Mouse (Mus musculus): ENCODE results near the gene 4930550C14Rik. TPM values are rescaled to one million over a fixed set of nuclear protein-coding genes. Genes with fewer than 3 reads are reported as not detected.

4930550C14Rik gene
- polyA plus RNA-seq (2015; fragmentation: Nextera tagmentation; extraction: Ambion mirVana), result 0.84 and 1.3 TPM in 2 replicates

DNA sequence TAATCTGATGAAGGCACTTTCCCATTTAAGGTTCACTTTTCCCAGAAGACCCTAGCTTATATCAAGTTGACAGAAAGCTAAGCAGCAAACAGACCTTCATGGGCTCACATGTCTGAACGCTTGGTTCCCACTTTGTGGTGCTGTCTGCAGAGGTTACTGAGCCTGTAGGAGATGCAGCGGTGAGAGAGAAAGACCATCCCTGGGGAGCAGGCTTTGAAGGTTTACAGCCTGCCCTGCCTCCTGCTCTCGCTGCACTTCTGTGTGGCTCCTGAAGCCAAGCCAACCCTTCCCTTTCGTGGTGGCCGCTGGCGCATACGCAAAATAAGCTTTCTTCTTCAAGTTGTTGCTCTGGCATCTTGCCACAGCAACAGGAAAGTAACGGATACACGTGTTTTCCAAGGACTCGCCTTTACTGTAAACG, at the start of gene 4930550C14Rik:
Gene 4930550C14Rik, plus strand, starts transcription at position 35 of the 421 bp plus-strand sequence.
- Histone ChIP-seq H3K9ac (no peak within 1 kb of the TSS), H3K27ac (peak within 1 kb of the TSS; percentile 70), H3K4me1 (peaks cover 15% of the 10 kb centered on the region), H3K4me2 (peak within 1 kb of the TSS; percentile 45), H3K9me3 (no peaks in the 10 kb centered on the region), H3K36me3 (peaks cover 6% of the 10 kb centered on the region; the same call in 1 of the 2 replicates), H3K4me3 (peak within 1 kb of the TSS; percentile 21), H3K27me3 (no peaks in the 10 kb centered on the region)
- ATAC-seq (ENCODE audit: insufficient number of reproducible peaks, low FRiP score, low TSS enrichment, low read depth), result 0 out of 2 replicates have a peak, but pooled peaks have one; percentile 41
- WGBS, result 7% methylated on average over 11 of the region's 11 CpGs

DNA sequence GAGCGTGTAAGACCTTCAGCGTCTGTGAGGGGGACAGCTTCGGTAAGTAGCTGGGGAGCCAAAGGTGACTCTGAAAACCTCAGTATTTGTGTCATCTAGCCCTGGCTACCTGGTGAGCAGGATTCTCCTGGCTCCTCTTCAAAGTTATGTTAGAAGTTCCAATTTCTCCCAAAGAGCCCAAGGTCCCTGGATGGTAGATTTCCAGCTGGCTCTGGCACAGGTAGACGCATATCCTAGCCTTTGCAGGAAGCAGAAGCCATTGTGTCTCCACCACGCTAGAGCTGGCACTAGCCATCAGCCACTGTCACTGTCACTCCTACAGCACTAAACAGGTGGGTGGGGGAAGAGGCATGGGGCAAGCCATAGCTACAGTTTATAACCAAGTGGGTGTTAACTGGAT, 49.0 kb upstream of the 4930550C14Rik start:
- no peak overlapping the region for H3K9ac ChIP-seq
- H3K27ac ChIP-seq, result no peak overlapping the region
- H3K27me3 ChIP-seq, result no peaks in the 10 kb centered on the region
- ATAC-seq (ENCODE audit: insufficient number of reproducible peaks, low FRiP score, low TSS enrichment, low read depth), result no peak
- H3K9me3 ChIP-seq, result no peaks in the 10 kb centered on the region
- no peaks in the 10 kb centered on the region for H3K4me1 ChIP-seq
- H3K4me2 ChIP-seq, result no peak overlapping the region
- 85% methylated on average over 5 of the region's 5 CpGs for WGBS
- no peaks in the 10 kb centered on the region for H3K36me3 ChIP-seq
- H3K4me3 ChIP-seq, result no peak overlapping the region

DNA sequence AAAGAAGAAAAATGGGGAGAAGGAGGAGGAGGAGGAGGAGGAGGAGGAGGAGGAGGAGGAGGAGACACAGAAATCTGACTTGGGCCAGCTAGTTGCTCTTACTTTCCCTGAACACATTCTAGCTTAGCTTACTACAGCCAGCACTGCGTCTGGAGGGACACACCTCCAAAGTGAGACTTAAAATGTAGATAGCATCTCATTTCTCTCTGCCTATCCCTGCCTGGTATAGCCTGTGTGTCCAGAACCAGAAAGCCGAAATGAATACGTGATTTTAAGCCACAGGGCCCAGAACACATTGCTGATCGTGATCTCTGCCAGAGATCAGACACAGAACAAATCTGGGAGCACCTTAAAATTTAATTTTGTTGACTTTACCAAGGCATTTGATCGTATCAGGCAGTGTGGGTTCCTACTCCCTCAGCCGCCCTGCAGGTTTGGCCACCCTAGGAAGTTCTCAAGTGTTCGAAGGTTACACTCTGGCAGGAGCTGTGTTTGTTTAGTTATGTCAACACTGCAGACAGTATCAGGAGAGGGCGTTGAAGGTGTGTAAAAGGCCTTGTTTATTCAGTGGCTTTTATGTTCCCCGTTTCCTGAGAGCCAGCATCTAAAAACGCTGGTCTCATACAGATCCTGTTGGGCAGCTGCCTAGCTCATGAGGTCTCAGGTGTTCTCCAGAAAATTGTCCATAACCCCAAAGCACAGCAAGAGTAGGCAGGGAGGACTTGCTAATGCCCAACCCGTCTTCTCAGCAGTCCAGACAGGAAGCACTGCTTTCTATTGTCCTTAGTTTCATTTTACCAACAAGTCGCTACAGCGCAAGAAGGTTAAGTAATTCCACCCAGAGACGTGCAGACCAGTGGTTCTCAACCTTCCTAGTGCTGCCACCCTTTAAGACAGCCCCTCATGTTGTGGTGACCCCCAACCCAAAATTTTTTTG, 45.6 kb upstream of the 4930550C14Rik start:
- Histone ChIP-seq H3K9me3 (no peaks in the 10 kb centered on the region), H3K36me3 (no peaks in the 10 kb centered on the region), H3K4me1 (no peaks in the 10 kb centered on the region), H3K27ac (0 out of 2 replicates have a peak overlapping the region, but pooled peaks have one; percentile 28), H3K27me3 (no peaks in the 10 kb centered on the region), H3K4me3 (no peak overlapping the region), H3K4me2 (no peak overlapping the region), H3K9ac (no peak overlapping the region)
- WGBS, result 44% methylated on average over 14 of the region's 14 CpGs
- no peak for ATAC-seq (ENCODE audit: insufficient number of reproducible peaks, low FRiP score, low TSS enrichment, low read depth)

DNA sequence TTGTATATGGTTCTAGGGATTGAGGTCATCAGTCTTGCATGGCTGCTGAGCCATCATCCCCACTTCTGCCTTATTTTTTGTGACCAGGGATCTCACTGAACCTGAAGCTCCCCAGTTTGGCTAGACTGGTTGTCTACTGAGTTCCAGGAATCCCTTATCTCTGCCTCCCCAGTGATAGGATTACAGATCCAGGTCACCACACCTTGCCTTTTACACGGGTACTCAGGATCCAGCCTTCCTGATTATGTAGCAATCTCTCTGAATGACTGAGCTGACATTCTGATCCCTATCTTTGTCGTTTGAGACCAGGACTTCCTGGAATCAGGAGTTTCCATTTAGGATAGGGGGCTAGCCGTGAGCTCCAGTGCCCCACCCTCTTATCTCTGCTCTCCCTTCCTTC, 30.8 kb upstream of the 4930550C14Rik start:
- H3K4me2 ChIP-seq, result no peak overlapping the region
- H3K9ac ChIP-seq, result no peak overlapping the region
- ATAC-seq (ENCODE audit: insufficient number of reproducible peaks, low FRiP score, low TSS enrichment, low read depth), result no peak
- WGBS, result 57% methylated on average over 3 of the region's 3 CpGs
- H3K27me3 ChIP-seq, result no peaks in the 10 kb centered on the region
- no peaks in the 10 kb centered on the region for H3K4me1 ChIP-seq
- H3K9me3 ChIP-seq, result no peaks in the 10 kb centered on the region
- H3K4me3 ChIP-seq, result no peak overlapping the region
- H3K27ac ChIP-seq, result no peak overlapping the region
- H3K36me3 ChIP-seq, result no peaks in the 10 kb centered on the region

DNA sequence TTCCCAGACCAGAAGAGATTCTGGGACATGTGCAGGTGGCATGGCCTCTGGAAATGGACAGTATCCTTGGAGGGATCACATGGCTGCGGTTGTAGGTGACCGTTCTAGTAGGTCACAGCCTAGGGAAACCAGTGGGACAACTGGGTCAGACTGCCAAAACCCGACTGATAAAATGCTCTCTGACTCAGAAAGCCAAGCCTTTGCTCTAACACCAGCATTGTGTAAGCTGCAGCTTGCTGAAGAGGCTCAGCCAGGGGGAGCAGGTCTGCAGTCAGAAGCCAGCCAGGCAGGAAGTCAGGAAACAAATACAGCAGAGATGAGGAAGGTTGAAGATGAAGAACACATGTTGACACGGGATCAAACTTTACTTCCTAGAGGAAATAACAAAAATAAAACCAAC, 26.2 kb upstream of the 4930550C14Rik start:
- Histone ChIP-seq H3K4me1 (no peaks in the 10 kb centered on the region), H3K9me3 (no peaks in the 10 kb centered on the region), H3K36me3 (no peaks in the 10 kb centered on the region), H3K27ac (no peak overlapping the region), H3K4me3 (no peak overlapping the region), H3K4me2 (no peak overlapping the region), H3K27me3 (no peaks in the 10 kb centered on the region), H3K9ac (no peak overlapping the region)
- ATAC-seq (ENCODE audit: insufficient number of reproducible peaks, low FRiP score, low TSS enrichment, low read depth), result no peak
- 64% methylated on average over 4 of the region's 4 CpGs for WGBS

DNA sequence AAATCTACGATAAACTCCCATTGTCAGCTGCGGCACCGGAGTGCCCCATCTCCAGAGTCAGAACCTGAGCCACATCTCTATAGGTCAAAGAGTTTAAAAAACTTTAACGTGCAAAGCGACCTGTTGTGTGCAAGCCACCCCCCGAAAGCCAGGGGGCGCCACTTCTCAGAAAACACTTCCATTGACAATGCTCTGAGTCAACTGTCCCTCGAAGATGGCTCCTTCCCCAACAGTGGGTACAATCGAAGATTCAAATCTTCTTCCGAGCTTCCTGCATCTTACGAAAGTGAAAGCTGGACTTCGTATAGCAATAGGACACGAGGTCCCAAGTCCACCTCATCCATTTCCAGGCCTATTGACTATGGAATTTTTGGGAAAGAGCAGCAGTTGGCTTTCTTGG, 25.3 kb upstream of the 4930550C14Rik start:
- H3K9ac ChIP-seq, result no peak overlapping the region
- 87% methylated on average over 13 of the region's 13 CpGs for WGBS
- H3K27me3 ChIP-seq, result no peaks in the 10 kb centered on the region
- no peak overlapping the region for H3K27ac ChIP-seq
- H3K4me1 ChIP-seq, result no peaks in the 10 kb centered on the region
- H3K4me2 ChIP-seq, result no peak overlapping the region
- H3K9me3 ChIP-seq, result no peaks in the 10 kb centered on the region
- H3K4me3 ChIP-seq, result no peak overlapping the region
- no peak for ATAC-seq (ENCODE audit: insufficient number of reproducible peaks, low FRiP score, low TSS enrichment, low read depth)
- H3K36me3 ChIP-seq, result no peaks in the 10 kb centered on the region

DNA sequence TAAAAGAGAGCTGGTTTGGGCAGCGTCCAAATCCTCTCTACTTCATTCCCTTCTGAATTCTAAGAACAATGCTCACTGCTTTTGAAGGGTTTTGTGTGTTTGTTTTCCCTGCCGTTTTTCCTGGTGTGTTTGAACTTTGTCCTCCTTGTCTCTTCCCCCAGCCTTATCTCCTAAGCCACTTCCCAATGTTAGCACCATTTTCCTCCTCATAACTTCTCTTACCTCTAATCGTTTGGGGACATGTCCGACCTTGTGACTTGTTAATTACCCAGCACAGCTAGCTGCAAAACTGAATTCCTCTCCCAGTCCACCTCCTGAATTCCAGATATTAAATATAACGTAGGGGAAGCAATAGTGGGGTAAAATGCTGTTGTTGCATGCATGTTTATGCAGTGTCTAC, 24.5 kb upstream of the 4930550C14Rik start:
- Histone ChIP-seq H3K4me1 (no peaks in the 10 kb centered on the region), H3K4me2 (no peak overlapping the region), H3K9me3 (no peaks in the 10 kb centered on the region), H3K27ac (no peak overlapping the region), H3K4me3 (no peak overlapping the region), H3K9ac (no peak overlapping the region), H3K27me3 (no peaks in the 10 kb centered on the region), H3K36me3 (no peaks in the 10 kb centered on the region)
- WGBS, result 55% methylated on average over 5 of the region's 5 CpGs
- ATAC-seq (ENCODE audit: insufficient number of reproducible peaks, low FRiP score, low TSS enrichment, low read depth), result no peak

DNA sequence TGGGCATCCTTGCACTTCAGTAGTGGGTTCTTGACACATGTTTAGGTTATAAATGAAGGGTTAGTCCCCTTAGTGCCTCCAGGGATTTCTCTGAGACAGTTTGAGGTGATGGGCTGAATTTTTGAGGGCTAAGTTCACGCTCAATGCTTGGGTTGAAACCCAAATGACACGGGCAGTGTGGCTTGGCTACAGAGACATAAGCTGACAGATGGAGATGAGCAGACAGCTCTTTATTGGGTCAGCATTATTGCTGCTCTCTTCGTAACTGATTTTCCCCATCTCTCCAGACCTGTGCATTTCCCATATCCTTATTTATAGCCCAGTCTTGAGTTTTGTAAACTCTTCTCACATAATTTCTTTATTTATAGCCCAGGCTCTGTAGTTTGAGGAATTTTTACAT, 24.0 kb upstream of the 4930550C14Rik start:
- 78% methylated on average over 3 of the region's 3 CpGs for WGBS
- no peaks in the 10 kb centered on the region for H3K36me3 ChIP-seq
- H3K9me3 ChIP-seq, result no peaks in the 10 kb centered on the region
- H3K9ac ChIP-seq, result no peak overlapping the region
- H3K27me3 ChIP-seq, result no peaks in the 10 kb centered on the region
- H3K4me2 ChIP-seq, result no peak overlapping the region
- H3K4me3 ChIP-seq, result no peak overlapping the region
- H3K27ac ChIP-seq, result no peak overlapping the region
- no peaks in the 10 kb centered on the region for H3K4me1 ChIP-seq
- no peak for ATAC-seq (ENCODE audit: insufficient number of reproducible peaks, low FRiP score, low TSS enrichment, low read depth)

DNA sequence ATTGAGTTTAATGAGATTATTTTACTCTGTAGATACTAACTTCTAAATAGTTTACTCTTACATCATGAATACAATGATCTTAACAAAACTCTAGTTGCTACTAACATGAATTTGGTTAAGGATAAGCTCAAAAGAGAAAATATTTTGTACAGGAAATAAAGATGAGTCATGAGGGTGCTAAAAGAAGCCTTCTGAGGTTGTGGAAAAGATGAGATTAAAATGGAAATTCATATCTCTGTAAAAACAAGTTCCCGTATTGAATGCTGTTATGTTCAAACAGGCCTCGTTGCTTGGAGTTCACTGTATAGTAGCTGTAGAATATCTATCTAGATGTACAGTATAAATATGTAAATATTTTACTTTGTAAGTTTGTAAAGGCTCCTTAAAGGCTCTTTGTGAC, 21.5 kb upstream of the 4930550C14Rik start:
- 83% methylated on average over 2 of the region's 2 CpGs for WGBS
- Histone ChIP-seq H3K4me1 (peaks cover 4% of the 10 kb centered on the region; the same call in 1 of the 2 replicates), H3K4me3 (no peak overlapping the region), H3K27me3 (no peaks in the 10 kb centered on the region), H3K36me3 (no peaks in the 10 kb centered on the region), H3K9me3 (no peaks in the 10 kb centered on the region), H3K4me2 (no peak overlapping the region), H3K27ac (no peak overlapping the region), H3K9ac (no peak overlapping the region)
- ATAC-seq (ENCODE audit: insufficient number of reproducible peaks, low FRiP score, low TSS enrichment, low read depth), result no peak

DNA sequence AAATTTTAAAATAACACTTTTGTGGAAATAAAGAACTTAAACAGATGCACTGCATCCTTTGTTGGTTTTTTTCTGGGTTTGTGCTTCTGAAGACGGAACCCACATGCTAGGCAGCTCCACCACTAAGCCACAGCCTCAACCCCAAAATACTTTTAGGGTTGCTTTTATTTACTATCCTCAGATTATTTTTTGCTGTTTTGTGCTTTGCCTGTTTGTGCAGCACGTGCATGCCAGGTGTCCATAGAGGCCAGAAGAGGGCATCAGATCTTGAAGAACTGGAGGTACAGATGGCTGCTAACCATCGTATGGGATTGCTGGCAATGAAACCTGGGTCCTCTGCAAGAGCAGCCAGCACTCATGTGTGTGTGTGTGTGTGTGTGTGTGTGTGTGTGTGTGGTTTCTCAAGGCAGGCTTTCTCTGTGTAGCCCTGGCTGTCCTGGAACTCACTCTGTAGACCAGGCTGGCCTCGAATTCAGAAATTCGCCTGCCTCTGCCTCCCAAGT, 21.0 kb upstream of the 4930550C14Rik start:
- Histone ChIP-seq H3K4me2 (no peak overlapping the region), H3K4me1 (peaks cover 7% of the 10 kb centered on the region; the same call in 1 of the 2 replicates), H3K27me3 (no peaks in the 10 kb centered on the region), H3K9me3 (no peaks in the 10 kb centered on the region), H3K27ac (no peak overlapping the region), H3K36me3 (no peaks in the 10 kb centered on the region), H3K4me3 (no peak overlapping the region), H3K9ac (no peak overlapping the region)
- 81% methylated on average over 5 of the region's 5 CpGs for WGBS
- no peak for ATAC-seq (ENCODE audit: insufficient number of reproducible peaks, low FRiP score, low TSS enrichment, low read depth)

DNA sequence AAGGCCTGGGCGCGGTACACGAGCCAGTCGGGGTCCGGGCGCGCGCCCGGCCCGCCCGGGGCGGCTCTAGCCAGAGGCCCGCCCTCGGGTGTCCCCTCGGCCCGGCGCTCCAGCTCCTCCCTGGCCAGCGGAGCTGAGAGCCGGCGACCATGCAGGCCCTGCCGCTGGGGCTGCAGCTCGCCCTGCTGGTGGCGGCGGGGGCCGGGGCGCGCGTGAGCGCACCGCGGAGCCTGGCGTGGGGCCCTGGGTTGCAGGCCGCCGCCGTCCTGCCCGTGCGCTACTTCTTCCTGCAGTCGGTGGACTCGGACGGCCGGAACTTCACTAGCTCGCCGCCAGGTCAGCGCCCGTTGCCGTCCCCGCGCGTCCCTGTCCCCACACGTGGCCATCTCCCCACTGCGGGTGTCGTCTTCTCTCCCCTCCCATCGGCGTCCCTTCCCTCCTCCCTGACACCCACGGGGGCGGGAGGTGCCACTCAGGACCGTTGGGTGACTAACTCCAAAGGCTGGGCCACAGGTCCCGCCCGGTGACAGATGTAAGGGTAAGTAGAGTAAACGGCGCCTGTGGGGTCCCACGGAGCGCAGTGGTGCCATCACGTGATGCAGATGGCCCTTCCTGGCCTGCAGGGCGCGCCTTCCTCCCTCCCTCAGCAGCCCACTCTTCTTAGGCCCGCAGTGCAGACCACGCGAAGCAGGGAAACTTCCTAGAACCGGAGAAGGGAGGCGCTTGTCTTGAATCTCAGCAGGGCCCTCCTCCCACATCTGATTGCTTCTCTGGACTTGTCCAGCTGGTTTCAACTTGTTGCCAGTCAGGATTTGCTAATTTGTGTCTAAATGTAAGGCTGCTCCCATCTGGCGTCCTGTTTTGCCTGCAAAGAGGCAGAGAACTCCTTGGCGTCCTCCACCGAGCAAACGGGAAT, 17.9 kb upstream of the 4930550C14Rik start, which contains the start of gene Kdelc2:
Gene Kdelc2, plus strand, starts transcription at position 75 of the 916 bp plus-strand sequence.
- Histone ChIP-seq H3K36me3 (0 out of 2 replicates have a peak, but pooled peaks cover 3% of the 10 kb centered on the region), H3K4me2 (peak within 1 kb of the TSS; percentile 69), H3K9ac (peak within 1 kb of the TSS; percentile 97), H3K4me1 (peaks cover 7% of the 10 kb centered on the region; the same call in 1 of the 2 replicates), H3K4me3 (peak within 1 kb of the TSS; percentile 76), H3K27ac (peak within 1 kb of the TSS; percentile 99), H3K9me3 (no peaks in the 10 kb centered on the region), H3K27me3 (no peaks in the 10 kb centered on the region)
- WGBS, result under 1% methylated on average over 69 of the region's 75 CpGs
- ATAC-seq (ENCODE audit: insufficient number of reproducible peaks, low FRiP score, low TSS enrichment, low read depth), result peak; percentile 94

Measured in limb, embryonic 15.5 days (tissue).